Mouse (Mus musculus) liver, embryonic 15.5 days (tissue): ENCODE data around the gene Tmem230. TPM values are rescaled to one million over a fixed set of nuclear protein-coding genes. Genes with fewer than 3 reads are reported as not detected.

Experiments
- polyA plus RNA-seq: library from polyadenylated mRNA; unstranded; fragments of >200 nt; fragmentation: Nextera tagmentation; extraction: Ambion mirVana; gene quantifications from 2 replicates; pipeline ENCODE4 v1.2.1, GENCODE M21; 2015

The Tmem230 gene
- polyA plus RNA-seq, 1 experiment from 2014 or later = 14.7 TPM

Other genes starting within 250 kb of the Tmem230 start
- 2.8 and 2.9 TPM in 2 replicates for gene Rassf2, start 217.5 kb downstream of the Tmem230 start, polyA plus RNA-seq
- 3.0 and 3.7 TPM in 2 replicates for gene Slc23a2, start 102.7 kb downstream of the Tmem230 start, polyA plus RNA-seq
- 249 and 274 TPM in 2 replicates for gene Pcna, start 5.5 kb upstream of the Tmem230 start, polyA plus RNA-seq
- 8.8 and 9.6 TPM in 2 replicates for gene Cds2, start 15.3 kb upstream of the Tmem230 start, polyA plus RNA-seq
- gene Prokr2, start 137.6 kb upstream of the Tmem230 start, polyA plus RNA-seq = 0.15 and 0.16 TPM in 2 replicates